Mouse (Mus musculus): Measurements from ENCODE around the gene Olfr1097.

The Olfr1097 gene

GRCm38 (mm10) chr2:86892116-86892515 is at the start of gene Olfr1097:
Gene Olfr1097 (minus strand): TSS chr2:86892216.
- DNase-seq, result no peak

- DNase-seq, result no peak
These were observed 34.5 kb upstream of the Olfr1097 start for GRCm38 (mm10) chr2:86926557-86926956.

GRCm38 (mm10) chr2:86924445-86924844 is 32.4 kb upstream of the Olfr1097 start, which contains the start of gene Olfr1098:
Gene Olfr1098 (minus strand): TSS chr2:86924545.
- no peak for DNase-seq

- no peak for DNase-seq
These were observed 13.6 kb upstream of the Olfr1097 start for GRCm38 (mm10) chr2:86905647-86906046.

GRCm38 (mm10) chr2:86874702-86875101 is 17.3 kb downstream of the Olfr1097 start, which contains the start of gene Gm13723:
Gene Gm13723 (minus strand): TSS chr2:86874802.
- no peak for DNase-seq

- DNase-seq, result no peak
These were observed 40.4 kb downstream of the Olfr1097 start, which contains the start of gene Olfr1095 for GRCm38 (mm10) chr2:86851596-86851995. Gene Olfr1095 (minus strand): TSS chr2:86851696.

Data from right cerebral cortex, postnatal 4 days (tissue).